Mouse (Mus musculus): ENCODE data around the gene Olfr47. TPM values are rescaled to one million over a fixed set of nuclear protein-coding genes. Genes with fewer than 3 reads are reported as not detected.

Gene Olfr47
- polyA plus RNA-seq, 1 experiment from 2014 or later: not detected

Other genes starting within 250 kb of the Olfr47 start
- gene Olfr441, start 125.2 kb upstream of the Olfr47 start, polyA plus RNA-seq (2014; fragmentation: Nextera tagmentation; extraction: Ambion mirVana): not detected in 2 replicates
- 0.05 TPM in 1 of 2 replicates, not detected in the other for gene Olfr237-ps1, start 85.0 kb upstream of the Olfr47 start, polyA plus RNA-seq (2014; fragmentation: Nextera tagmentation; extraction: Ambion mirVana)
- not detected in 2 replicates for gene Olfr437, start 68.2 kb upstream of the Olfr47 start, polyA plus RNA-seq (2014; fragmentation: Nextera tagmentation; extraction: Ambion mirVana)
- not detected in 2 replicates for gene Olfr13, start 59.4 kb upstream of the Olfr47 start, polyA plus RNA-seq (2014; fragmentation: Nextera tagmentation; extraction: Ambion mirVana)
- not detected in 2 replicates for gene Olfr435, start 34.4 kb upstream of the Olfr47 start, polyA plus RNA-seq (2014; fragmentation: Nextera tagmentation; extraction: Ambion mirVana)
- gene Olfr434, start 18.5 kb upstream of the Olfr47 start, polyA plus RNA-seq (2014; fragmentation: Nextera tagmentation; extraction: Ambion mirVana): not detected in 2 replicates
- 0.89 and 2.6 TPM in 2 replicates for gene Arhgef5, start 34.1 kb downstream of the Olfr47 start, polyA plus RNA-seq (2014; fragmentation: Nextera tagmentation; extraction: Ambion mirVana)
- not detected in 2 replicates for gene Nobox, start 78.0 kb downstream of the Olfr47 start, polyA plus RNA-seq (2014; fragmentation: Nextera tagmentation; extraction: Ambion mirVana)